Mouse (Mus musculus) heart, adult 8-10 months (tissue): ENCODE data around the gene Eml6. TPM values are rescaled to one million over a fixed set of nuclear protein-coding genes. Genes with fewer than 3 reads are reported as not detected.
A peak's percentile ranks its signal among the peaks of the same experiment; 100 is the strongest.

Source experiments
- DNase-seq: peaks from one replicate; pipeline ENCODE4 v3.0.0; 2022; ENCODE audit warnings: low spot score
- total RNA-seq, 4 experiments: library from RNA; stranded (reverse); gene quantifications; 2 replicates each; pipeline ENCODE4 v1.2.4; 2022

Eml6 gene
- total RNA-seq, 4 experiments from 2014 or later: 2.4 to 5.0 (median 2.9) TPM

DNA sequence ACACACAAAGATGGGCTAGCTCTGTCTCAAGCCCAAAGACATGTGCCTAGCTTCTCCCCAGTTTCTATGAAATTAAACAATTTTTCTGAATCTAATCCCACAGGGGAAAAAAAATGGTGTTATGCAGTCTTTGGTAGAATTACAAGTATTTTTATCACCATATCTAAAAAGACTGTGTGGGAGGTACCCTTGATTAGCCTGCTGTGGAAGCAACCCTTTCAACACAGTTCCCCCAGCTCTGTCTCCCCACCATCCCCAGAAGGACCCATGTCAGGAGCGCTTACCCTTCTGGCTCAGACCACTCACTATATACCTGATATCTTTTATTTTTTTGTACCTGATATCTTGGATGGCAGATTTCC is 276.4 kb downstream of the Eml6 start:
- no peak for DNase-seq

DNA sequence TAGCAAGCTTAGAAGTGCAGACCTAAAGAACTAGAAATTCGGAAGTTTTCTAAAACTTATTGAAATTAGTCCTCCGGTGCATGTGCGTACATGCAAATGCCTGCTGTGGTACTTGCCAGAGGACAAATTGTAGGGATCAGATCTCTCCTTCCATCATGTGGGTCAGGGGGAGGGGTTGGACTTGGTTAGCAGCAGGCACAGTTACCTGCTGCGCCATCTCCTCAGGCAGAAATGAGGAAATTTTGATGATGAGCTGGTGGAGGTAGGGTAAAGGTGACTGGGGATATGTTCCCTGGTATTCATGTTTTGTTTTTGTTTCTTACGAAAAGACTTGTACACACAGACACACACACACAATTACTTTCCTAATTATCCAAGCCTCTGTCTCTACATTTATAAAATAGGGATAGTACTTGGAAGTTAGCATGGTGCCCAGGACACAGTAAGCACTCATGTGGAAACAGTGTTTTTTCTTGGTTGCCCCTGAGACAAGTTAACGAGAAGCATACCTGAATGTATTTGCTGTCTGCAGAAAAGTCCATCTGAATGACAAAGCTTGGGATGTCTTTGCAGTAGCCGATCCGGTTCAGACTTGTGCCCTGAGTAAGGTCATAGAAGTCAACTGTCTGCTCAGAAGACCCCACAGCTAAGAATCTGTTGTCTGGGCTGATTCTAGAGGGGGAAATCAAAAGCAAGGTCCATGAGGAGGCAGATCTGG is 276.9 kb downstream of the Eml6 start:
- no peak for DNase-seq

DNA sequence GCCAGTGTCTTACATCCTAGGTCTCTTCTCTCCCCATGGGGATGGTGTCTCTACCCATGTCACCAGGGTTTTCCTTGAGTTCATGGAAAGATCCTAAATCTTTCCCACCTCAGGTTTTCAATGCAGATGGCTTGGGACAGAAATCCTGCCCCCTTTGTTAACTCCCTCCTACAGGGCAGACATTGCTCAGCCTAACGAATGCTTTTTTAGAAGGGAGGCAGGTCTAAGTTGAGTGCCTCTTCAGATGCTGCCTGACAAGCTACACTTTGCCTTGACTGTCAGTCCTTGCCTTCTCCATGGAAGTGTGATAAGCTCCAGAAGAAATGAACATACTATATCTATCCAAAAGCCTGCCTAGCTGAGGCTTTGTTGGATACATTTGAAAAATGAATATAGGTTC is 278.0 kb downstream of the Eml6 start:
- DNase-seq: no peak

DNA sequence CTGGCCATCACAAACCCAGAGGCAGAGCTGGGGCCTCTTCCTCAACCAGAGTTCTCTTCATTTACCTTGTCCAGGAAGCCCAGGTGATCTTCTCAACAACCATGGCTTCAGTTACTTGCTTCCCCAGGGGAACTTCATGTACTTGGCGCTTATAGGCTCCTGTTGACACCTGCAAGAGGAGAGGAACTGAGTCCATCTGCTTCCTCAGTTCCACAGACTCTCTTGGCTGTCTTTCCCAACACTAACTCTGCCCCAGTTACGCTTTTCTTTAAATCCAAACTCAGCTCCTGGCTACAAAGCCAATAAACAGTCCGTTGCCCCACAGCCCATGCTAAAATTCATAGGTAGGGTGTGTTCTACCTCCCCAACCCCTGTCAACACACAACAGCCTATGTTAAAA is 278.5 kb downstream of the Eml6 start:
- DNase-seq: no peak

DNA sequence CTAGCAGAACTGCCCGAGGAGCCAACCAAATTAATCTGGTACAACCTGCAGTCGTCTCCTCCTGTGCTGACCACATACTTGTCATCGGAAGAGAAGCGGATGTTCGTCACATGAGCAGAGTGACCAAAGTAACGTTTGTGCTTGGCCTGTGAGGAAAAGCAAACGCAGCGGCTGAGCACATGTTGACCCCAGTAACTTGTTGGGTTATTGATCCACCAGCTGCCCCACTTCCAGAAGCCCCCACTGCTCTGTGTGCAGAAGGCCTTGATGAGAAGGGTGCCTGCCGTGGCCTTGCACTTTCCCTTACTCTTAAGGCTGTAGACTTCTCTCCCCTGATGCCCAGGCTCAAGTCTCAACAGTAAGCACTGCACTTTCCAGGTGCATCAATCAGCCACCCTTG is 279.6 kb downstream of the Eml6 start:
- DNase-seq: no peak

DNA sequence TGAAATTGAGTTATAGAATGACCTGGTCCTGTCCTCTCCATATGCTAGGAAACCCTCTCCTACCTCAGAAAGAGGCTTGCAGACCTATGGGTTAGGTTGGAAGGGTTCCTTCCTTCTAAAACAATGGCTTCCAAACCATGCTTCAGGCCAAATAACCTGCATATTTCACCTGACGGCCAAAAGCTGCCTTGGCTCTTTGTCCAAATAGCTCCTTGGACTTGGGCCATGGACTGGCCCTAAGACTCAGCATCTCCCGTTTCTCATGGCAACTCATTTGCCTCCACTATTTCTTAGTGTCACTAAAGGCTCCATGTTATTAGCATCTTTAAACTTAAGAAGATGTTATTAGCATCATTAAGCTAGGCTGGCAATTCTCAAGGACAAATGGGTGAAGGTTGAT is 280.3 kb downstream of the Eml6 start:
- no peak for DNase-seq

DNA sequence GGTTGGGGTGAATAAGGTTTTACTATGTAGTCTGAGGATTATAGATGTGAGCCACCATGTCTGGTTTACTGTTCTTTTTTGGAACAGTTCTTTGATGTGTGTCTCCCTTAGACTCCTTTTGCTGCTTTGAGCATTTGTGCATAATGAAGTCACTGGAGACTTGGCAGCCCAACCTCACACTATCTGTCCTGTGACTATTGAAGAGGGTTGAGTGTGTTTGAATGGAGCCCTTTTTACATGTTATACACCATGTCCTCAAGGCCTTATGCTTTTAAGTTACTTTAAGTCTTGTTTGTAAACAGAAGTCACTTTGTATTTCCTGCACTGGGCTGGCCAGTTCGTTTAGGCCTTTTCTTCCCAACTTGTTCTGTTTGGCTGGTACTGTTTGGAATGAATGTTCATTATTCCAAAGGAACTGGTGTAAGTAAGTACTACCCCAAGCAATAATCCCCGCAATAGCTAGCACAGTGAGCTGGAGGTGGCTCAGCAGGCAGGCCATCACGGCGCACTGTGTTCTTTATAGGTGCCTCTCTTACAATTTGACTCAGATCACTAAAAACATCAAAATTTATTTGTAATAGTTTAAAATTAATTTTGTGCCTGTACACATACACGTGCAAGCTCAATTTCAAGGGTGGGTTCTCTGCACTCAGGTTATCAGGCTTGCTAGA is 280.9 kb downstream of the Eml6 start:
- no peak for DNase-seq

DNA sequence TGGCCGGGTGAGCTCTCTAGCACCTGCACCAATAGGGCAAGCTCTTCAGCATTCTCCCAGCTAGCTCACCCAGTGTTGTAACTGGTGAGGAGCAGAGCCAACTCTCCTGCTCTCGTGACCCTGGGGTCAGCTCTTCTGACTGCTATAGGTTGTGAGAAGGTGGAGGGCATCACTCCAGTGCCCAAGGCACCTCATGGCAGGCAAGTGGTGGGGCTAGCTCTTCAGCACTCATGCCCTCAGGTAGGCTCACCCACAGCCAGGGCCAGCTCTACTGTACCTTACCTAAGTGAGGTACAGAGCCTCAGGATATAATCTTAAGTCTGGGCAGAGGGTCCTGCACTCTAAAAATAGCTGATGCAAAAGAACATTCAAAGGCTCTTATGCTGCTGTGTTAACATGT is 286.1 kb downstream of the Eml6 start:
- DNase-seq: no peak

DNA sequence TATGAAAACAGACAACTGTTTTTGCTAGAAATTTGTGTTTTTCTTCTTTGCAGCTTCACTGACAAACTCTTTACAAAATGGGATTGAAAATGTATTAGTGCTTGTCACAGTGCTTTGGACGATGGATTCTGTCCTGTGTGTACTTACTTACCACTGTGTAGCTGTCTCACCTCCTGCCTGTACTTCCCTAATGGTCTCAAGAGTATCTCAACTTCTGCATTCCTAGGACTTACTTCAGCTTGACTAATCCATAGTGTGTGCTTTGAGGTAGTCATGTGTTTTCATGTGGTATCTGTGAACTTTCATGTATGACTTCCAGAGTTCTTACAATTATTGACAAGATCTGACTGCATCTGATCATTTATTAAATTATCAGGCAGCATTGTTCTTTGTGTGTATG is 297.9 kb downstream of the Eml6 start:
- DNase-seq: no peak

DNA sequence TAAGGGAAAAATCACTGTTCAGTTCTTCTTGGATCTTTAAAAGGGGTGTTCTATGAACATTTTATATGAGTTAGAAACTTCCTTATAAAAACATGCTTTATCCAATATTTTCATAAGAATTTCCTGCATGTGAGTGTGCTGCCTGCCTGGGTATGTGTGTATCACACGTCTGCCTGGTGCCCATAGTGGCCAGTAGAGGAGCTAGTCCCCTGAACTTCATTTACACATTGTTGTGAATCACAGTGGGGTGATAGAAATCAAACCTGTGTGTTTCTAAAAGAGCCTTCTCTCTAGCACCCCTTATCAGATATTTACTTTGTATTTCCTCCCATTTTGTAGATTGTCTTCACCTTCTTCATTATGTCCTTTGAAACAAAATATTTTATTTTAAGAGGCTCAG is 300.2 kb downstream of the Eml6 start:
- no peak for DNase-seq

DNA sequence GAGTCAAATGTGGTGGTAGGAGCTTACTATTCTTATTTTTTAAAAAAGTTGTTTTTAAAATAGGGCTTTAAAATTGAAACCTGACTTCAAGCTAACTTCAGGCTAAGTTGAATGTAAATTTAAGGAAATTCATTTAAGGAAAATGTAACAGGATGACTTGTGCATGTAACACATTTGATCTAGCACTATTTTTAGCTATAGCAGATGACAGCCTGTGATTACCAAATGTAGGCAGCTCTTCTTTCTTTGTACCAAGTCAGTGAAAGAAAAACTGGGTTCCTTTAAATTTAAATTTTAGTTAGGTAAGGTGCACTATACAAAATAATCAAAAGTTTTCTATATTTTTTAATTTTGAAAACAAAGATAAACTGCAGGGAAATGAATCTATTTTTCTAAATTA is 300.7 kb downstream of the Eml6 start:
- no peak for DNase-seq

DNA sequence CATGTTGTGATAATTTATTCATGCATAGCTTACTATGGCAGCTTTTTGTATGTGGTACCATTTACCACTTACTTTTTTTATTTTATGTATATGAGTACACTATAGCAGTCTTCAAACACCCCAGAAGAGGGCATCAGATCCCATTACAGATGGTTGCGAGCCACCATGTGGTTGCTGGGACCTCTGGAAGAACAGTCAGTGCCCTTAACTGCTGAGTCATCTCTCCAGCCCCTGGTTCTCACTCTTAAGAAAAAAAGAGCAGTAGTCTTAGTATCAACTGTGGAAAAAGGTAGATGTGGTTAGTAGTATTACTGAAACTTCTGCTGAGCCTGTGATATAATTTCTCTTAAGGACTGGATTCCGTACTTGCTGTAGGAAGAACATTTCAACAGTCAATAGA is 301.6 kb downstream of the Eml6 start:
- no peak for DNase-seq

DNA sequence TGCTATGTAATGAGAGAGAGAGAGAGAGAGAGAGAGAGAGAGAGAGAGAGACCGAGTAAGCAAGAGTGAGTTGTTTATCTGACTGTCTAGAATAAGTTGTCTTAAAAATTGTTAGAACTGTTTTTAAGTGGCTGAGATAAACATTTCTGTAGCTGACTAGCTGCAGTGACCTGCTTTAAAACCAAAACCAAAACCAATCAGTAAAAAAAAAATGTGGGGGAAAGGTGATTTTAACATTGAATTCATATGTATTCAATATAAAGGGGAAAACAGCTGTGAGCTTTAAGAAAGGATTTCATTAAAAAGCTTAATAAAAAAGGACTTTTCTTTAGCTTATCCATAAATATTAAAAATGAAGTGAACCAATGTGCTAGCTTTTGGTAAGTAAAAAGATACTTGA is 306.2 kb downstream of the Eml6 start:
- no peak for DNase-seq

DNA sequence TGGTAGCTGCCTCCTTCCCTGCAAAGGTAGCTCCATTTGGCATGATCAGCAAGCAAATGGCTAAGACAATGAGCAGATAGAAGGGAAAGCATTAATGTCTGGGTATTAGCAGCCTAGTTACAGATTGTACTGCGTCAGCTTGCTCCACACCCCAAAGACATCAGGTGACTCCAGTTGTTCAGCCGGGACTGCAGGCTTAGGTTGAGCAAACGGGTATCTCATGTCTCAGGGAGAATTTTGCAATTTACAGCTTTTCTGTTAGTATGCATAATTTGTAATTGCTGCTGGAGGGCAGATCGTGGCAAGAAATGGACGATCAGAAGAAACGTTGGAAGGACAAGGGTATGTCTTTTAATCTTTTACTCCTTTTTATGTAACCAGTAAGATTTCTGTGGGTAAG is 307.3 kb downstream of the Eml6 start:
- peak; percentile 16 for DNase-seq

DNA sequence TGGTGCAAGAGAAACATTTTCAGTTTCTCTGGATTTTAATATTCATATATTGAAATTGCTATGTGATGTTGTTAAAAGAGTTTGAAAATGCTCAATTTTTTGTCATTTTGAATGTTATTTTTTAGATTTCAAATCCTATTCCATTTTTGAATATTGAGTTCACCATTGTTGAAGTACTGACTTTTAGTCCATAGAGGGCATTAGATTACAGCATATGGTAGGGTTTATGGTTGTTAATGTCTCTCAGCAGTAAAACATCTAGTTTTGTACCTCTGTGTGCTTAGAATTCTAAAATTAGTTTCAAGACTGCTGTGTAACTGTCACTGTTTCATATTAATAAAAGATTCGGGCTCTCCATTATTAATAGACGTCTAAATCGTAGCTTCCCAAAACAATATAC is 310.3 kb downstream of the Eml6 start:
- DNase-seq: no peak

DNA sequence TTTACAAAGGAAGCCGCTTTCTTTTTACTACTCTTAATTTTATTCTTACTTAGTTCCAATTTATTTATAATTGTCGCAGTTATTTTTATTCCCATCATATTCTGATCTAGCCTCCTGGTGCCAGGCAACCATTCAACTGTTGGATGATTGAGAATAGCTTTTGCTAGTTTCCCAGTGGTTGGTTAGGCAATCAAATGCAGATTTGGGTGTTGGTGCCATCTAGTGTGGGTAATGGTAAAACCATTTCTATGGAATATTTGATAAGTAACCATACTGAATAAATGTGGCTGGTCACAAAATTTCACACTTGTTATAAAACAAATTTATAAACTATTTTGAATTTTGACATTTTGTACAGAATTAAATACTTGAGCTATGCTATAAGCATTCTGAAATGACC is 311.0 kb downstream of the Eml6 start:
- DNase-seq: peak; percentile 50

DNA sequence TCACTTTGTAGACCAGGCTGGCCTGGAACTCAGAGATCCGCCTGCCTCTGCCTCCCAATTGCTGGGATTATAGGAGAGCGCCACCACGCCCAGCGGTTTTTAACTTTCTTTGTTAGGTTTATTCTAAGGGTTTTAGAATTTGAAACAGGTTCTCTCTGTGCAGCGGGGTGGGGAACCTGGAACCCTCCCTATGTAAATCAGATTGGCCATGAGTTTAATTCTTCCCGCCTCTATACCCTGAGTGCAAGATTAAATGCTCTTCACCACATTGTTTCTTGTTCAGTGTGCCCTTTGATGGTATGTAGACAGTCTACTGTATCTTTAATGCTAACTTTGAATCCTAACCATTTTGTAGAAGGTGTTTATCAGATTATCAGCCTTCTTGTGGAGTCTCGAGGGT is 311.7 kb downstream of the Eml6 start:
- no peak for DNase-seq

DNA sequence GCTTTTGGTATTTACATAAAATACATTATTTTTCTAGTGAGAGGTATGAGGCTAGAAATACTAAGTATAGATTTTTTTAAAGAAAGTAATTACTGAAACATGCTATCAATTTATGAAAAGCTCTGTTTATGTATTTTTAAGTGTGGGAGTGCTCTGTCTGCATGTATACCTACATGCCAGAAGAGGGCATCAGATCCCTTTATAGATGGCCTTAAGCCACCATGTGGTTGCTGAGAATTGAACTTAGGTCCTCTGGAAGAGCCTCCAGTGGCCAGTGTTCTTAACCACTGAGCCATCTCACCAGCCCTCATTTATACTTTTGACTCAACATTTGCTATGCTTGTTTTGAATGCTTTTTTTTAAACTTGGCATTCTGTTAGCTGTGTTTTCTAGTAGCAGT is 316.3 kb downstream of the Eml6 start:
- no peak for DNase-seq

DNA sequence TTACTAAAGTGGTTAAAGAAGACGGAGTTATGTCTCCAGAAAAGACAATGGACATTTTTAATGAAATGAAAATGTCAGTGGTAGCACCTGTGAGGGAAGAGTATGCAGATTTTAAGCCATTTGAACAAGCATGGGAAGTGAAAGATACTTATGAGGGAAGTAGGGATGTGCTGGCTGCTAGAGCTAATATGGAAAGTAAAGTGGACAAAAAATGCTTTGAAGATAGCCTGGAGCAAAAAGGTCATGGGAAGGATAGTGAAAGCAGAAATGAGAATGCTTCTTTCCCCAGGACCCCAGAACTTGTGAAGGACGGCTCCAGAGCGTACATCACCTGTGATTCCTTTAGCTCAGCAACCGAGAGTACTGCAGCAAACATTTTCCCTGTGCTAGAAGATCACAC is 319.0 kb downstream of the Eml6 start:
- no peak for DNase-seq

DNA sequence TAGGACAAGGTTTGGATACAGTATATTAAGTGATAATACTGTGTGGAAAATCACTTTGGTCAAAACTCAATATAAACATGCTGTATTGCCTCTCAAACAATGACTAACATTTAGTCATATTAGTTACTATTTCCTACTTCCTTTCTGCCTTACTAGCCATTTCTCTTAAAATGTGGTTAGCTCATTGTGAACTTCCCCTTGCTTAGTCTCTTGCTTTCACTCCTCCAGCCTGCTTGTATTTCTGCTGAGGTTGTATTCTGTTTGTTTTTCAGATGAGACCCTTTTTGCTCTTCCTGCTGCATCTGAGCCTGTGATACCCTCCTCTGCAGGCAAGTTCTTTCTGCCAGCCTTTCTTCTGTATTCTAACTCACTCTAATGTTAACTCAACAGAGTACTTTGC is 320.6 kb downstream of the Eml6 start:
- DNase-seq: peak; percentile 27

DNA sequence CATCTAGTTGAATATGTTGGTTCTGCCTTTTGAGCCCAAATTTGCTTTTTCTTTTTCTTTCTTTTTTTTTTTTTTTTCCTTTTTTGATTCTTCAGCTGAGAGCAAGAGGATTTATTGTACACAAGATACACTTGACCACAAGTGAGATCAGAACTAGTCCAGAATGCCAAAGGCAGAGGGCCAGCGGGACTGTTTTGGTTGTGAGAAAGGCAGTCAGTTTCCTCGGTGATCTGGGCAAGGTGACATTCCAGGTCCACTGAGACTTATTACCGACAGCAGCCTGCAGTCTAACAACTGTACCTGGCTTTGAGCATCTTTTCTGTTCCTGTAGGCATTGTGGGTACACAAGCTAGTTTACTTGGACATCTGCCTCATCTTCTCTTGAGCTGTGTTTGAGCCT is 323.1 kb downstream of the Eml6 start:
- no peak for DNase-seq

DNA sequence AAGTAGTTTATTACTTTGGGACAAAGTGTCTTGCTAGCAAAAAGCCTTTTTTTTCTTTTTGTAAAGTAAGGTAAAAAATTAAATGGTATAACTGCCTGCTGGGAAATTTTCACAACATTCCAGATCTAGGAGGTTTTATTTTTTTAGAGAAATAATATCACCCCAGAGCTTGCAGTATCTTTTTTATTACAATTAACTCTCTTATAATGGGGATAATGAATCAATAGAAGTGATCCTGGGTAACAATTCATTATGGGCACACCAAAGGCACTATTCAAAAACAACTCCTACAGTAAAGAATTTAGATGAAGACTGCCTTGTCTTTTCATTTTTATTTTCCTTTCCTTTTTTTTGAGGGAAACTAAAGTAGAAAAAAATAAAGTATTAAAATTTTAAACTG is 331.1 kb downstream of the Eml6 start:
- DNase-seq: no peak

DNA sequence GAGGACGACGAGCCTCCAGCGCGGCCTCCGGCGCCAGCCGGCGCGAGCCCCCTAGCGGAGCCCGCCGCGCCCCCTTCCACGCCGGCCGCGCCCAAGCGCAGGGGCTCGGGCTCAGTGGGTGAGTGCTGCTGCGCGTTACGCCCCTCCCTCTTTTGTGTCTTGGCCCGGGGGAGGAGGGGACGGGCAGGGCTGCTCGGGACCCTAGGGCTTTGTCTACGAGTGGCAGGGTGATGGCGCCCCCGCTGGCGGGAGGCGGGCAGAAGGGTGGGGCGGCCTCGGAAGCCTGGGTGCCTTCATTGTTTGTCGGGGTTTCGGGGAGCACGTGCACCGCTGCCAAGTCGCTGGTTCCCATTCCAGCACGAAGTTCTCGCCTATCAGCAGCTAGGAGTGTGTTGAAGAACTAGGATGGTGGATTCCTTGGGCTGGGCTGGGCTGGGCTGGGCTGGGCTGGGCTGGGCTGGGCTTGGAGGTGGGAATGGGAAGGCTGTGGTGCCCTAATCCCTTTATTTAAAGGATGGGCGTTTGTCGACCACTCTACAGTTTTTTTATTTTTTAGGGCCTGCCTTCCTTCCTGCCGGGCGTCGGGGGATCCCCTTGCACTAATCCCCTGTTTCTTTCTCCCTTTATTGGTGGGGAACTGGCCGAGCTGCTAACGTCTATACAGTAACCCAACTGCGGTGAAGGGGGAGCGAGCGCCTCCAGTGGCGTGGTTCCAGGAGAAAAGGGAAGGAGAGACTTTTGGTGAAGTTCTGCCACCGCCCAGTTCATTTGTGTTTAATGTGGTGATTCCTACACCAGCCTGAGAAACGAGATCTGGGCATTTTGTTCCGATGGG is 332.0 kb downstream of the Eml6 start:
- peak; percentile 80 for DNase-seq
